Mouse (Mus musculus): ENCODE measurements around the gene Megf6.
A peak's percentile ranks its signal among the peaks of the same experiment; 100 is the strongest.

Megf6 gene

DNA sequence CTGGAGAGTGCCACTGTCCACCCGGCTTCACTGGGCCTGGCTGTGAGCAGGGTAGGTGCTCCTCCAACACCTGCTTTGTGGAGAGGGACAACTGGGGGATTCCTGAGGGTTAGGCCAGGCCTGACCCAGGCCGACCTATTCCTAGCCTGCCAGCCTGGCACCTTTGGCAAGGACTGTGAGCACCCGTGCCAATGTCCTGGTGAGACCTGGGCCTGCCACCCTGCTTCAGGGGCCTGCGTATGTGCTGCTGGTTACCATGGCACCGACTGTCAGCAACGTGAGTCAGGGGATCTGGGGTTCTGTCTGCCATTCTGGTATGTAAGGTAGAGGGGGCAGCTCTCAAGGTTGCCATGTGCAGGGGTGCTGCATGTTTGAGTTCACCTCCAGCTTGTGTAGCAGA, 97.0 kb downstream of the Megf6 start:
- DNase-seq, result no peak

DNA sequence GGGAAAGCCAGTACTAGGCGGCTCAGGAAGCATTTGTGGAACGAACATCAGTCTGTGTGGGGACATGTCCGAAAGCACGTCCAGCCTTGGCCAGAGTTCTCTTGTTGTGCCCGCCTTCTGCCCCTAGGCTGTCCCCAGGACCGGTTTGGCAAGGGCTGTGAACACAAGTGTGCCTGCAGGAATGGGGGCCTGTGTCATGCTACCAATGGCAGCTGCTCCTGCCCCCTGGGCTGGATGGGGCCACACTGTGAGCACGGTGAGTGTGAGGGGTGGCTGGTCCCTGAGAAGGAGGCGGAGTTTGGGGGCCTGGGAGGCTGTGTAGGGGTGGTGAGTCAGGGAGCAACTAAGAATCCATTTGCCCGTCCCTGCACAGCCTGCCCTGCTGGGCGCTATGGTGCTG, 99.0 kb downstream of the Megf6 start:
- DNase-seq, result no peak

GRCm38 (mm10) chr4:154273000-154273399, 102.5 kb downstream of the Megf6 start:
- DNase-seq, result peak; percentile 92

DNA sequence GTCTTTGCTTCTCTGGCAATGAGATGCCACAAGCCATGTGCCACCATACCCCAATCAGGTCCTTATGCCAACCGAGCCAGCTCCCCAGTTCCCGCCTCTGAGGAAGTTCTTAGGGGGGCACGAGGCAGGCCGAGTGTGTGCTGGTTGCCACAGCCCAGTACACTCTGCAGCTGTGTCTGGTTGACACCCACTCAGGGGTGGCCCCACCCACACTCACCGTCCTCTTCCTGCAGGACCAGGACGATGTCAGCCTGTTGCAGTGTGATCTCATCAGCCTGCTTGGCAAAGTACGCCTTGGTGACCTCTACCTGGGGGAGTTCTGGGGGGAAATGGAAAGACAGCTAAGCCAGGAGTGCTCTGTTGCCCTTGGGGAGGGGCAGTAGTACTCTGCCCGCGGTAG, 109.0 kb downstream of the Megf6 start:
- no peak for DNase-seq

- peak; percentile 94 for DNase-seq
Measured at GRCm38 (mm10) chr4:154283671-154284070, 113.1 kb downstream of the Megf6 start.

DNA sequence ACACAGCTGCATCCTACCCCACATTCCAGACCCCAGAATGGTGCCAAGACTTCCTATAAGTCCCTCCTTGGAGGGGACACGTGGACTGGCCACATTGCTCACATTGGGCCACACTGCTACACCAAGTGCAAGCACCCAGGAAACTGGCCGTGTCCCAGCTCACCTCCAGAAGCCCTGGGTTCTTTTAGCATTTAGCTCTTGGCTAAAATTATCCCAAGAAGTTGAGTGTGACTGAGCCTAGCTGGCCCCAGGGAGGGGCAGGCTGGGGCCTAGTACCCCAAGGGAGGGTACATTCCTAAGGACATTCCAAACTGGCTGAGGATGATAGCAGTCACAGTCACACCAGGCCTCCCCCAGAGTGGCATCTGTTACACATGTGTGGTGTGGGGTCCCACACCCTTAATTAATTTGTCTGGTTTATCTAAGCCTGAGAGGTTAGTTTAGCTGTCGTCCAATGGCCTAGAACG, 123.2 kb downstream of the Megf6 start:
- DNase-seq, result no peak

DNA sequence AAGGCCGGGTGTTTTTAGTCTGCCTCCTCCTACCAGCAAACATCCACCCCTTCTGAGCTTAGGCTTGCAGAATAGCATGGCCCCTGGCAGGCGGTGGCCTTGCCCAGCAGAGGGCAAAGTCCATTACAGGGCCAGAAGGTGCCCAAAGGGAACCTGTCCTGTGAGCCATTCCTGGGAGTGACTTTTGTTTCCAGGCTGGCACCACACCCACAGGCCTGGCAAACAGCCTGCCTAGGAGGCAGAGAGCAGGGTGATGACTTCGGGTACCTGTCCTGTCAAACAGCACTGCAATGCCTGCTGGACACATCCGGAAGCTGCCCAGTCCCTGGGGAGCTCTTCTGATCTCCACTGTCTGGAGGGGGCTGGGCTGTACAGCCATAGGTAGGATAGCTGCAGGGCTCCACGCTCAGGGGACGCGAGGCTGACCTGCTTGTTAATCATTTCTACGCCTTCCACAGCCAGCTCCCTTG, 123.8 kb downstream of the Megf6 start:
- DNase-seq, result no peak

GRCm38 (mm10) chr4:154297761-154298160, 127.2 kb downstream of the Megf6 start:
- DNase-seq, result no peak

GRCm38 (mm10) chr4:154299541-154300271, 129.2 kb downstream of the Megf6 start:
- DNase-seq, result peak; percentile 94

- peak; percentile 93 for DNase-seq
Measured at GRCm38 (mm10) chr4:154301466-154301881, 130.9 kb downstream of the Megf6 start, which contains the start of gene Arhgef16. Gene Arhgef16, minus strand, starts transcription at chr4:154301676.

- DNase-seq, result no peak
Measured at GRCm38 (mm10) chr4:154309131-154309530, 138.6 kb downstream of the Megf6 start.

DNA sequence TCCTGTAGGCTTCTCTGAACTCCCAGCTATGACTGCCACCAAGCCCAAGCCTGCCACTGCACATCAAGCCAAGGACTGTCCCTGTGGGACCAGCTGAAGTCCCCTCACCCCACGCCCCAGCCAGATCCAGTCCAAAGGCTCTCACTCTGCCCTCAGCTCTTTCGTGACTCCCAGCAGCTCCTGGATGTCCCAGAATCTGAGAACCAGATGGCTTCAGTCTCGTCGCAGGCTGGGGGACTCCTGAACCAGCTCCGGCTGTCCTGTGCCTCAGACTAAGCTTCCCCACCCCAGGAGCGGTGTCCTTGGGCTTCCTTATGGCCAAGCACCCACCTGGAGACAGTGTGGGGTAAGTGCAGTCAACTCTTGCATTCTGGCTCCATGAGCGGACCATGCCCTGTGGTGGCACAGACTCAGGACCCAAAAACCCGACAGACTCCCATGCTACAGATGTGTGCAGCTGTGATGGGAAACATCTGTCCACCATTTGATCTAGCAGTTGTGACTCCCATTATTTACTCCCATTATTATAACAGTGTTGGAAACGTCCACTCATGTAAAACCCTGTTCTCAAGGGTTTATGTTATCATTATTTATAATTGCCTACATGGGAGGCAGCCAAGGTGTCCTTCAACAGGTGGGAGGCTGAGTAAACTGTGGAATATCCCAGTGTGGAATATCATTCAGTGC, 140.2 kb downstream of the Megf6 start:
- DNase-seq, result no peak

- DNase-seq, result no peak
Measured at GRCm38 (mm10) chr4:154312143-154312812, 141.7 kb downstream of the Megf6 start.

GRCm38 (mm10) chr4:154312935-154313621, 142.5 kb downstream of the Megf6 start:
- DNase-seq, result no peak

- no peak for DNase-seq
Measured at GRCm38 (mm10) chr4:154313622-154313967, 143.1 kb downstream of the Megf6 start.

Data from heart, adult 11 months (tissue).